Comparison of ENCODE assay signal across 8 mouse cellular contexts in the genomic region with DNA sequence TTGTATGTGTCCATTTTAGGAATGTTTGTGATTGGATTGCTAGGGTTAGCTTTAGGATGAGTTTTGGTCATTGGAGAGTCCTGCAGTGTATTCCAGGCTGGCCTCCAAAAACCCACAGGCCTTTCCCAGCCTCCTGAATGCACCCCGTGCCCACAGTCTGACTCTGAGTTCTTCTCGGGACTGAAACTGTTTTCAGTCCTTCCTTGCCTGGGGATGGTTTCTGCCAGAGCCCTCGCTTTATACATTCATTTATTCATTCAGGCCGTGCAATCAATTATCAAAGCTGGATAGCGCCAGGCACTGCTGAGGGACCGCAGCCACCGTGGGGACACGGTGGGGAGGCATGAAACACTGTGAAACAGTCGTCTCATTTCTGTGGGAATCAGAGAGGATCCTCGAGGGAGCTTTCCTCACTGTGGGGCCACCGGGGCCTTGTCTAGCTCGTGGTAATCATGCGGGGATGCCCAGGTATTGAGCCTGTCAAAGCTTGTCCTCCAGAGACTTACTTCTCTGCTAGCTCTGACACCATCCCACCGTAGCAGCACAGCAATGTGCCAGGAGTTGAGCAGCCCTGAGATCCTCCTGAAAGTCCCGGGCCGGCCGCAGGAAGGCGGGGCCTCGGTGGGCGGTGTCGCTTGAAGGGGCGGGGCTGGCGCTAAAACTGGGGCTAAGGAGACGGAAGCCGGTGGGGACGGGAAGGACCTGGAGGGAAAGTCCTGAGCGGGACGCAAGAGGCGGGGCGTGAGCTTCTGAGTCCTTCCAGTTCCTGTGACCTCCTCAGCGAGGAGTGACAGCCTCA. TPM values are rescaled to one million over a fixed set of nuclear protein-coding genes. Genes with fewer than 3 reads are reported as not detected.
DNase-seq lines count a peak whose midpoint lies in the region; ATAC-seq lines count a peak whose summit lies in the region.

No protein-coding gene starts in this region.

- no peaks in the 10 kb centered on the region for H3K9me3 ChIP-seq in forebrain, embryonic 16.5 days (ENCODE audit: control insufficient read depth, low read length)
- no peaks in the 10 kb centered on the region for H3K9me3 ChIP-seq in hindbrain, embryonic 10.5 days

- H3K4me3 ChIP-seq in brown adipose tissue, adult 24 weeks (ENCODE audit: insufficient read depth, low read depth, low read length), result peak overlapping the region; percentile 85
- H3K4me3 ChIP-seq in forebrain, embryonic 16.5 days (replicated peaks; ENCODE audit: low read length), result peak overlapping the region; percentile 39
- H3K4me3 ChIP-seq in hindbrain, embryonic 10.5 days, result peak overlapping the region; percentile 62

- H3K36me3 ChIP-seq in forebrain, embryonic 16.5 days (ENCODE audit: control insufficient read depth, insufficient read depth), result no peaks in the 10 kb centered on the region
- H3K36me3 ChIP-seq in hindbrain, embryonic 10.5 days, result no peaks in the 10 kb centered on the region

- peak; percentile 80 for ATAC-seq in forebrain, embryonic 16.5 days
- ATAC-seq in megakaryocyte progenitor cell, adult 5-6 weeks (replicated peaks; ENCODE audit: poor library complexity), result peak; percentile 99

- peaks cover 5% of the 10 kb centered on the region; the same call in 1 of the 2 replicates for H3K27me3 ChIP-seq in forebrain, embryonic 16.5 days (replicated peaks; ENCODE audit: control insufficient read depth, insufficient read depth, low read length)
- H3K27me3 ChIP-seq in hindbrain, embryonic 10.5 days (ENCODE audit: insufficient read depth, poor library complexity, severe bottlenecking), result peaks cover 49% of the 10 kb centered on the region

- H3K9ac ChIP-seq in forebrain, embryonic 16.5 days (replicated peaks; ENCODE audit: low read depth, low read length), result peak overlapping the region; percentile 51

- H3K27ac ChIP-seq in brown adipose tissue, adult 24 weeks (replicated peaks; ENCODE audit: low read depth, low read length), result peak overlapping the region; percentile 80
- H3K27ac ChIP-seq in forebrain, embryonic 16.5 days (ENCODE audit: low read length), result no peak overlapping the region
- H3K27ac ChIP-seq in hindbrain, embryonic 10.5 days, result peak overlapping the region; percentile 84

- 1% methylated on average over 31 of the region's 31 CpGs for WGBS in forebrain, embryonic 16.5 days
- 3% methylated on average over 31 of the region's 31 CpGs for WGBS in hindbrain, embryonic 10.5 days

- peak overlapping the region; percentile 59 for H3K4me2 ChIP-seq in forebrain, embryonic 16.5 days (ENCODE audit: low read length)

- peak; percentile 80 for DNase-seq in MEL-GATA-1-ER (ENCODE audit: extremely low read depth, low read depth)
- peak; percentile 90 for DNase-seq in hindbrain, embryonic 10.5 days (ENCODE audit: low spot score)
- peak; percentile 65 to 69 for DNase-seq in layer of hippocampus, postnatal 36 days
- peak; percentile 64 for DNase-seq in right cerebral cortex, postnatal 14 days
- peak; percentile 94 to 95 for DNase-seq in urinary bladder, postnatal 36 days (ENCODE audit: low spot score in 2 of 2)

- no peaks in the 10 kb centered on the region for H3K4me1 ChIP-seq in brown adipose tissue, adult 24 weeks (ENCODE audit: control insufficient read depth, insufficient read depth, insufficient read length, low read length)
- peaks cover 12% of the 10 kb centered on the region for H3K4me1 ChIP-seq in forebrain, embryonic 16.5 days (replicated peaks; ENCODE audit: control insufficient read depth, insufficient read depth, low read length)
- H3K4me1 ChIP-seq in hindbrain, embryonic 10.5 days (replicated peaks), result peaks cover 30% of the 10 kb centered on the region

RNA-seq across cellular contexts. Expression of gene Serhl, which starts 10.4 kb away (rescaled TPM):
- 64.9 and 91.7 TPM in 2 replicates for polyA plus RNA-seq in brown adipose tissue, adult 24 weeks (2012; ENCODE audit: insufficient read depth, insufficient read length, missing spikeins)
- polyA plus RNA-seq in forebrain, embryonic 16.5 days (2015; fragmentation: Nextera tagmentation; extraction: Ambion mirVana), result 24.6 and 30.2 TPM in 2 replicates
- polyA plus RNA-seq in hindbrain, embryonic 10.5 days (2016; fragmentation: Nextera tagmentation; extraction: Ambion mirVana), result 57.1 and 58.9 TPM in 2 replicates
- total RNA-seq in layer of hippocampus, postnatal 36 days (2021), result 10 to 100 TPM in 1 of 2 experiments, 1 to 10 TPM in 1; 9.3 to 10.1 TPM
- total RNA-seq in megakaryocyte progenitor cell, adult 5-6 weeks (2015), result 36.7 and 56.1 TPM in 2 replicates
- 37.9 and 40.8 TPM in 2 replicates for total RNA-seq in megakaryocyte progenitor cell, adult 5-6 weeks (2017)

RNA-seq across cellular contexts. Expression of gene Rrp7a, which starts 22.9 kb away (rescaled TPM):
- polyA plus RNA-seq in brown adipose tissue, adult 24 weeks (2012; ENCODE audit: insufficient read depth, insufficient read length, missing spikeins), result 14.4 and 18.3 TPM in 2 replicates
- polyA plus RNA-seq in forebrain, embryonic 16.5 days (2015; fragmentation: Nextera tagmentation; extraction: Ambion mirVana), result 85.1 and 90.8 TPM in 2 replicates
- polyA plus RNA-seq in hindbrain, embryonic 10.5 days (2016; fragmentation: Nextera tagmentation; extraction: Ambion mirVana), result 85.3 and 85.4 TPM in 2 replicates
- total RNA-seq in layer of hippocampus, postnatal 36 days (2021), result 100 to 1,000 TPM; 150 to 152 TPM
- total RNA-seq in megakaryocyte progenitor cell, adult 5-6 weeks (2015), result 47.7 and 50.9 TPM in 2 replicates
- total RNA-seq in megakaryocyte progenitor cell, adult 5-6 weeks (2017), result 56.3 and 69.6 TPM in 2 replicates

RNA-seq across cellular contexts. Expression of gene Poldip3, which starts 49.5 kb away (rescaled TPM):
- polyA plus RNA-seq in brown adipose tissue, adult 24 weeks (2012; ENCODE audit: insufficient read depth, insufficient read length, missing spikeins), result 14.0 and 18.5 TPM in 2 replicates
- polyA plus RNA-seq in forebrain, embryonic 16.5 days (2015; fragmentation: Nextera tagmentation; extraction: Ambion mirVana), result 154 and 160 TPM in 2 replicates
- 180 and 190 TPM in 2 replicates for polyA plus RNA-seq in hindbrain, embryonic 10.5 days (2016; fragmentation: Nextera tagmentation; extraction: Ambion mirVana)
- 10 to 100 TPM; 81.4 to 92.1 TPM for total RNA-seq in layer of hippocampus, postnatal 36 days (2021)
- total RNA-seq in megakaryocyte progenitor cell, adult 5-6 weeks (2015), result 39.8 and 42.4 TPM in 2 replicates
- total RNA-seq in megakaryocyte progenitor cell, adult 5-6 weeks (2017), result 83.3 and 100 TPM in 2 replicates
